Mouse (Mus musculus) embryonic facial prominence, embryonic 14.5 days (tissue): ENCODE measurements around the gene Sox5. TPM values are rescaled to one million over a fixed set of nuclear protein-coding genes. Genes with fewer than 3 reads are reported as not detected.
A peak's percentile ranks its signal among the peaks of the same experiment; 100 is the strongest.

Experiments used
- ATAC-seq: fragments of 200-750 bp; cut with Nextera tagmentation; 2 replicates; pipeline ENCODE4 v1.8.0; 2017; ENCODE audit warnings: low read depth, moderate number of reproducible peaks, moderate TSS enrichment
- DNase-seq: peaks from one replicate; pipeline ENCODE4 v3.0.0-alpha.2; 2015; ENCODE audit warnings: low spot score
- H3K27ac ChIP-seq: fragments of 300-500 bp; sonication (generic); replicated peaks from 2 replicates; pipeline ENCODE4 v1.5.1; 2014; ENCODE audit warnings: low read depth, mild to moderate bottlenecking, low read length, moderate library complexity
- H3K27me3 ChIP-seq: fragments of 300-500 bp; sonication (generic); replicated peaks from 2 replicates; pipeline ENCODE4 v1.6.1; 2014; ENCODE audit warnings: low read length; ENCODE audit not compliant: control insufficient read depth, insufficient read depth
- H3K36me3 ChIP-seq: fragments of 300-500 bp; sonication (generic); 2 replicates; pipeline ENCODE4 v1.6.1; 2014; ENCODE audit warnings: low read length, mixed read lengths; ENCODE audit not compliant: control insufficient read depth, insufficient read depth
- H3K4me1 ChIP-seq: fragments of 300-500 bp; sonication (generic); 2 replicates; pipeline ENCODE4 v1.6.1; 2014; ENCODE audit warnings: antibody characterized with exemption, low read length; ENCODE audit not compliant: control insufficient read depth, insufficient read depth
- H3K4me2 ChIP-seq: fragments of 300-500 bp; sonication (generic); 2 replicates; pipeline ENCODE4 v1.6.1; 2014; ENCODE audit warnings: low read depth, mild to moderate bottlenecking, low read length, moderate library complexity, mixed read lengths
- H3K4me3 ChIP-seq: fragments of 300-500 bp; sonication (generic); 2 replicates; pipeline ENCODE4 v1.5.1; 2014; ENCODE audit warnings: low read depth, mild to moderate bottlenecking, low read length
- H3K9ac ChIP-seq: fragments of 300-500 bp; sonication (generic); 2 replicates; pipeline ENCODE4 v1.6.1; 2014; ENCODE audit warnings: low read depth, mild to moderate bottlenecking, low read length, moderate library complexity, mixed read lengths
- H3K9me3 ChIP-seq: fragments of 300-500 bp; sonication (generic); 2 replicates; pipeline ENCODE4 v1.6.1; 2016; ENCODE audit warnings: low read length; ENCODE audit not compliant: control insufficient read depth
- WGBS: fragments of 180-500 bp; shearing (Covaris S2); extraction: QIAGEN DNeasy Blood & Tissue Kit; methylation state at CpG from one replicate; pipeline ENCODE4 v1.1.7; 2014; 5-methylcytosine and 5-hydroxymethylcytosine counted together
- polyA plus RNA-seq: library from polyadenylated mRNA; unstranded; fragments of >200 nt; fragmentation: Nextera tagmentation; extraction: Ambion mirVana; gene quantifications from 2 replicates; pipeline ENCODE4 v1.2.1, GENCODE M21; 2014

The Sox5 gene
- polyA plus RNA-seq, 1 experiment from 2014 or later = 10.8 TPM

DNA sequence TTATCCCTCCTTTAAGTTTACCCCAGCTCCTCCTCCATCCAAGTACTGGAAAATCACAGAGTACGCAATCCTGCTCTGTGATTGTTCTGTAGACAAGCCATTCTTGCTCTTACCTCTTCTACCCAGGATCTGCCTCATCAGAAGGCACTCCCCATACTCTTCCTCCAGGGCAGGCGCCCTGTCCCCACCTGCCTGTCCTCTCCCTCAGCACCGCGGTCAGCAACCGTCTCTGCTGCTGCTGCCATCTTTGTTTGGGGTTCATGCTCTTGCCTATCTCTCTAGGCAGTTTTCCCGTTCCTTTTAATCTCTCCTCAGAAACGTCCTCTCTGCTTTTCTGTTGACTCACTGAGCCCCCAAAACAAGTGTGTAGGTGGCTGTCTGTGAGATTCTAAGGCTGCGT, 236.2 kb downstream of the Sox5 start:
- Histone ChIP-seq H3K4me1 (no peaks in the 10 kb centered on the region), H3K9ac (no peak overlapping the region), H3K4me3 (no peak overlapping the region), H3K36me3 (no peaks in the 10 kb centered on the region), H3K27ac (no peak overlapping the region), H3K4me2 (no peak overlapping the region), H3K9me3 (peaks cover 3% of the 10 kb centered on the region; the same call in 1 of the 2 replicates), H3K27me3 (no peaks in the 10 kb centered on the region)
- ATAC-seq = no peak
- WGBS = 93% methylated on average over 8 of the region's 8 CpGs
- no peak for DNase-seq

DNA sequence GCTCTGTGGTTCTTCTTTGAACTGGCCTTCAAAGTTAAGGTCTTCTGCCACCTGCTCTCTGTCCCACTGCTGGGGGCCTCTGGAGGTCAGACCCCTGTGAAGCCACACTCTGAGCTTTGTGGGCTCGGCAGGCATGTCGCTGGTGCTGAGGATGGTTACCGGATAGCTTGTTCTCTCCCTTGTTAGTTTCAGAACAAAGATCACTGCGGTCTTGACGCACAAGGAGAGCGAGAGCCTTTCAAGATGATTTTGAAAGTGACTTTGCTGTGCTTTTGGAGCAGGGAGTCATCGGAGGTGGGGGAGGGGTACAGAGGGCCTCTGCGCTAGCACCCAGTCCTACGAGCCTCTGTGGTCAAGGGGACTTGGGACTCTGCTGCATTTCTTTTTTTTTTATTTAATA, 240.5 kb downstream of the Sox5 start:
- Histone ChIP-seq H3K4me1 (no peaks in the 10 kb centered on the region), H3K27me3 (no peaks in the 10 kb centered on the region), H3K9me3 (no peaks in the 10 kb centered on the region), H3K36me3 (no peaks in the 10 kb centered on the region), H3K4me3 (no peak overlapping the region), H3K27ac (no peak overlapping the region), H3K4me2 (no peak overlapping the region), H3K9ac (no peak overlapping the region)
- DNase-seq = no peak
- no peak for ATAC-seq
- 87% methylated on average over 9 of the region's 9 CpGs for WGBS

DNA sequence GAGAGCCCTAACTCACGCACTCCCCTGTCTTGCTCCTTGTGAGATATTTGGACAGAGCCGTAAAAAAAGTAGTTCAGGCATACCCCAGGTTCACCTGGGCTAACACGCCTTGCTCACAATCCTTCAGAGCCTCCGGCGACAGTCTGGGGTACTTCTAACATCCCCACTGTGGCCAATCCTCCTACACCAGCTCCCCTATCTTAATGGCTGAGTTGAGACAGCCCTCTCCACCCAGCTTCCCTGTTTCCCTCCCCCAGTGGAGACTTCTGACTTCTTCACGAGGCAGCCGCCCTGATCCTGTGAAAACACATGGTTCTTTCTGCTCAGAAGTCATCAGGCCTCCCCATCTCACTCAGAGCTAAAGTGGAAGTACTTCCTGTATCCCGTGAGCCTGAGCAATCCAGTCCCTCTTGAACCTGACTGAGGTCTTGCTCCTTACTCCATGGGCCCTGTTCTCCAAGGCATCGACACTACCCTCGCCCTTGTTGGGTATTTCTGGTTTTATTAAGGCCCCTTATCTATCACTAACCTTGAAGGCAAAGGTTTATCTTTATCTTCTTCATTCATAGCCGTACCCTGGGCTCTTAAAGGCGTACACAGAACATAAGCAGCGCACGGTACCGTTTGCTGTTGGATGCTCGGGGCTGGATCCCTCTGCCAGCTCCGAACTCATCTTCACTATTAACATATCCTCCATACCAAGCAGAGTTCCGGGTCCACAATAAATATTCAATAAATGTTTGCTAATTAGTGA, 242.2 kb downstream of the Sox5 start:
- DNase-seq (no peak), ATAC-seq (no peak)
- H3K4me1 ChIP-seq = no peaks in the 10 kb centered on the region
- WGBS = 84% methylated on average over 18 of the region's 18 CpGs
- no peaks in the 10 kb centered on the region for H3K9me3 ChIP-seq
- no peak overlapping the region for H3K27ac ChIP-seq
- H3K36me3 ChIP-seq = no peaks in the 10 kb centered on the region
- no peak overlapping the region for H3K4me3 ChIP-seq
- no peak overlapping the region for H3K9ac ChIP-seq
- H3K4me2 ChIP-seq = no peak overlapping the region
- H3K27me3 ChIP-seq = no peaks in the 10 kb centered on the region

DNA sequence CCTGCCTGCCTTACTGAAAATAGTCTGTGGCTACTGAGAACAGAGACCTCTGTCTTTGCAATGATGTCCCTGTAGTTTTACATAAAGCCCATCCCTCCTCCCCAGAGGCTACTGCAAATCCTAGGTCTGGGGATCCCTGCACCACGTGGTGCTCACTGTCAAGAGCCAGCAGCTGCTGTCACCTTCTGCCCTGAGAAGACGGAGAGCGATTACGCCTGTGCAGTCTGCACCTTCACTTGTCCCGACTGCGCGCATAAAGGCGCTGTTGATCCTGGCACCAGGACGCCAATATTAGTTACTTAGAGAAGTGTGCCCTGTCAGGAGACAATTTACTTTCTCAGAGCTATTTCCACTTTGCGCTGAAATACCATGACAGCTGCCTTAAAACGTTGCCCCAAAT, 258.3 kb downstream of the Sox5 start:
- no peak overlapping the region for H3K9ac ChIP-seq
- WGBS = 57% methylated on average over 11 of the region's 11 CpGs
- no peak overlapping the region for H3K4me2 ChIP-seq
- peak; percentile 53; the same call in 1 of the 2 replicates for ATAC-seq
- H3K36me3 ChIP-seq = no peaks in the 10 kb centered on the region
- no peak overlapping the region for H3K4me3 ChIP-seq
- DNase-seq = peak; percentile 24
- no peaks in the 10 kb centered on the region for H3K4me1 ChIP-seq
- H3K27ac ChIP-seq = no peak overlapping the region
- H3K27me3 ChIP-seq = no peaks in the 10 kb centered on the region
- no peaks in the 10 kb centered on the region for H3K9me3 ChIP-seq

DNA sequence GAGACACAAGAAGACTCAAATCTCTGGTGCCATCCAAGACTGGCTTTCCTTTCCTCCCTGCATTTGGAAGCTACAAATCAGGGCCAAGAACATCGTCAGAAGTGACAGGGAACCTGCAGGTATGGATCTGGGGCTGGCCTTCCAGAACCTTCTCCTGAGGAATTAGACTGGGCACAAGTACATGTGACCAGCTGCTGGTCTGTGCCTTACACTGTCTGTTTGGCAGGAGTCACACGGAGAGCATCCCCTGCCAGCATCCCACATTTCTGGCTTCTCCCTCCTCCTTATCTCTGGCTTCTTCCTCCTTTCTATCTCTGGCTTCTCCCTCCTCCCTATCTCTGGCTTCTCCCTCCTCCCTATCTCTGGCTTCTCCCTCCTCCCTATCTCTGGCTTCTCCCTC, 263.0 kb downstream of the Sox5 start:
- no peak for ATAC-seq
- DNase-seq = no peak
- Histone ChIP-seq H3K4me3 (no peak overlapping the region), H3K4me1 (no peaks in the 10 kb centered on the region), H3K27me3 (no peaks in the 10 kb centered on the region), H3K9ac (no peak overlapping the region), H3K4me2 (no peak overlapping the region), H3K27ac (no peak overlapping the region), H3K36me3 (no peaks in the 10 kb centered on the region), H3K9me3 (no peaks in the 10 kb centered on the region)
- WGBS = 89% methylated on average over 2 of the region's 2 CpGs

DNA sequence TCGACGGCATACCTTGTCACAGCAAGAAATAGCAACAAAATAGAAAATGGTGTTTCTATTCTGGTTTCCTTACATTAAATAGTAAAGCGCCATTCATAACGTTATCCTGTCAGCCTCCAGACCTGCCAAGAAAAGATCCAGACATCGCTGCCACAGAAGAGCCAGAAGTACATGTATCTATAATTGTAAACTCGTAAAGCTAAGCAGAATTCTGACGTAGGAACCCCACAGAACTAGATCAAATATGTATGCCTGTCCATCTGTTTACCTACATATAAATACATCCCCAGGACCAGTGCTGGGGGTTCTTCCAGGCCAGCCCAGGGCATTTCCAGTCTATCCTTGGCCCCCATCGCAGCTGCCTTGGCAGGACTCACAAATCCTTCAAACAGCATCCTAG, 265.9 kb downstream of the Sox5 start:
- H3K4me2 ChIP-seq = no peak overlapping the region
- no peak for DNase-seq
- 87% methylated on average over 8 of the region's 8 CpGs for WGBS

DNA sequence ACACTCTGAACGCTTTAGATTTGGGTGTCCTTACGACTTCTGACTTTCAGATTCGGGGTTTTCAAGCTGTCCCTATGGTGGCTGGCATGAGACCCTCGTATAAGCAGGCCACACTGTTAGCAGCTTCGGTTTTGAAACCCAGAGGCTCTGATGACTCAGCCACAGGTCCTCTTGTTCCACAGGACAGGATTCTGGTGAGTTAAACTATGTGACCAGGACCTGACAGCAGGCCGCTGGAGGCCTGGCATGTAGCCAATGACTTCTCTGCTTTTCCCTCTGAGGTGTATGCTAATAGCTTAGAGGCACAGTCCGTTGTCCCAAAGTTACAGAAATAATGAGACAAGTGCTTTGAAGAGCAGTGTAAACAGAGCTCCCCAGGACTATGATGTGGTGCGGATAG, 268.0 kb downstream of the Sox5 start:
- H3K9ac ChIP-seq = no peak overlapping the region
- no peak overlapping the region for H3K4me3 ChIP-seq
- no peak overlapping the region for H3K27ac ChIP-seq
- ATAC-seq (no peak), DNase-seq (peak; percentile 32)
- no peaks in the 10 kb centered on the region for H3K9me3 ChIP-seq
- WGBS = 63% methylated on average over 8 of the region's 8 CpGs
- H3K4me2 ChIP-seq = no peak overlapping the region
- H3K4me1 ChIP-seq = no peaks in the 10 kb centered on the region
- no peaks in the 10 kb centered on the region for H3K27me3 ChIP-seq
- H3K36me3 ChIP-seq = no peaks in the 10 kb centered on the region

More for the DNA sequence above, 265.9 kb downstream of the Sox5 start:
- no peak for ATAC-seq
- no peak overlapping the region for H3K4me3 ChIP-seq
- no peaks in the 10 kb centered on the region for H3K9me3 ChIP-seq
- H3K27me3 ChIP-seq = no peaks in the 10 kb centered on the region
- H3K27ac ChIP-seq = no peak overlapping the region
- no peak overlapping the region for H3K9ac ChIP-seq
- H3K36me3 ChIP-seq = no peaks in the 10 kb centered on the region
- H3K4me1 ChIP-seq = no peaks in the 10 kb centered on the region

DNA sequence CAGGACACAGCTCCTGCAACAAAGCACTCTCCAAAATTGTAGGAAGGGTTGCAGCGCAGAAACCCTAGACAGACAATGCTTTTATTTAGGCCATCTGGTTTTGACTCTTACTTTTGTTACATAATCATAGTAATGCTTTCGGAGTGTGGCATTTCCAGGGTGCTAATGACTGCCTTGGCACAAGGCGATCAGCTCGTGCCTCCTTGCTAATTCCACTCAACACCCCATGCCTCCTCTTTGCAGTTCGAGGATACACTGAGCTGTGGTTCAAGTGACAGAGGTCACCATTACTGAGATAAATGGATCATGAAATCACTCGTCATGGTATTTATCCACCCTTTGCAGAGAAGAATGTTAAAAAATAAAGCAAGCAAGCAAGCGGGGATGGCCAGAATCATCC, 269.9 kb downstream of the Sox5 start:
- ATAC-seq (no peak), DNase-seq (no peak)
- H3K27ac ChIP-seq = no peak overlapping the region
- H3K4me2 ChIP-seq = no peak overlapping the region
- no peaks in the 10 kb centered on the region for H3K4me1 ChIP-seq
- no peaks in the 10 kb centered on the region for H3K27me3 ChIP-seq
- H3K9ac ChIP-seq = no peak overlapping the region
- no peak overlapping the region for H3K4me3 ChIP-seq
- no peaks in the 10 kb centered on the region for H3K9me3 ChIP-seq
- no peaks in the 10 kb centered on the region for H3K36me3 ChIP-seq
- 68% methylated on average over 7 of the region's 7 CpGs for WGBS

DNA sequence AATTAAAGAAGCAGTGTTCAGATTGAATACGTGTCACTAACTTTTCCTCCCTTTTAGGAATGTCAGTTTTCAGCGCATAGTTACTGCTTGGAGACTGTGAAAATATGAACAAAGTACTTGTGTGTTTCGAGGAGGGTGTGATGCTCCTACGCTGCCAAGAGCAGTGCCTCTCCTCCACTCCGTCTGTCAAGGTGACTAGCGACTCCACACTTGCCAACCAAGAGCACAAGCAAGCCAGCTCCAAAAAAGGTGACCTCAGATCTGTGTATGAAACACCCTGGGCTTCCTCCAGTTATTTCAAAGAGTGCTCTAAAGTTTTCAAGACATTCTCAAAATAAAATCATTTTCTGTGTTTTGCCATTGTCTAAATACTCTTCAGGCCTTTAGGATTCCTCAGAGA, 271.6 kb downstream of the Sox5 start:
- Histone ChIP-seq H3K4me2 (no peak overlapping the region), H3K9ac (no peak overlapping the region), H3K27ac (no peak overlapping the region), H3K36me3 (no peaks in the 10 kb centered on the region), H3K4me1 (no peaks in the 10 kb centered on the region), H3K9me3 (no peaks in the 10 kb centered on the region), H3K27me3 (no peaks in the 10 kb centered on the region), H3K4me3 (no peak overlapping the region)
- WGBS = 88% methylated on average over 6 of the region's 6 CpGs
- ATAC-seq = no peak
- no peak for DNase-seq
